Mouse (Mus musculus) lung, adult 2 months (tissue): ENCODE measurements around the gene 1700016H13Rik. TPM values are rescaled to one million over a fixed set of nuclear protein-coding genes. Genes with fewer than 3 reads are reported as not detected.

Experiments
- DNase-seq: peaks from one replicate; pipeline ENCODE4 v3.0.0; 2022
- H3K4me1 ChIP-seq: fragments of 200-500 bp; 2 replicates; pipeline ENCODE4 v1.6.1; 2011; ENCODE audit warnings: low read length; ENCODE audit not compliant: control insufficient read depth, insufficient read depth
- H3K4me3 ChIP-seq: fragments of 200-500 bp; replicated peaks from 2 replicates; pipeline ENCODE3; 2011; ENCODE audit warnings: low read depth, mild to moderate bottlenecking, control low read depth, low read length; ENCODE audit errors: extremely low read depth
- CTCF ChIP-seq: fragments of 200-500 bp; IDR thresholded peaks from 2 replicates; pipeline ENCODE4 v1.5.1; 2011; ENCODE audit warnings: mild to moderate bottlenecking, low read length, control low read depth; ENCODE audit not compliant: insufficient read depth
- POLR2A ChIP-seq: fragments of 200-500 bp; IDR thresholded peaks from 2 replicates; pipeline ENCODE4 v1.6.1; 2011; ENCODE audit warnings: low read depth, mild to moderate bottlenecking, control low read depth, low read length, borderline replicate concordance; ENCODE audit errors: extremely low read depth
- WGBS: fragments of 180-500 bp; shearing (Covaris S2); methylation state at CpG from one replicate; pipeline ENCODE4 v1.1.7; 2018; 5-methylcytosine and 5-hydroxymethylcytosine counted together
- polyA plus RNA-seq: library from polyadenylated mRNA; depleted of rRNA; stranded (reverse); fragments of >200 nt; gene quantifications from 2 replicates; pipeline ENCODE4 v1.2.3, GENCODE M21; 2012; rRNA removed

1700016H13Rik gene
- polyA plus RNA-seq, result 0.16 and 0.21 TPM in 2 replicates

DNA sequence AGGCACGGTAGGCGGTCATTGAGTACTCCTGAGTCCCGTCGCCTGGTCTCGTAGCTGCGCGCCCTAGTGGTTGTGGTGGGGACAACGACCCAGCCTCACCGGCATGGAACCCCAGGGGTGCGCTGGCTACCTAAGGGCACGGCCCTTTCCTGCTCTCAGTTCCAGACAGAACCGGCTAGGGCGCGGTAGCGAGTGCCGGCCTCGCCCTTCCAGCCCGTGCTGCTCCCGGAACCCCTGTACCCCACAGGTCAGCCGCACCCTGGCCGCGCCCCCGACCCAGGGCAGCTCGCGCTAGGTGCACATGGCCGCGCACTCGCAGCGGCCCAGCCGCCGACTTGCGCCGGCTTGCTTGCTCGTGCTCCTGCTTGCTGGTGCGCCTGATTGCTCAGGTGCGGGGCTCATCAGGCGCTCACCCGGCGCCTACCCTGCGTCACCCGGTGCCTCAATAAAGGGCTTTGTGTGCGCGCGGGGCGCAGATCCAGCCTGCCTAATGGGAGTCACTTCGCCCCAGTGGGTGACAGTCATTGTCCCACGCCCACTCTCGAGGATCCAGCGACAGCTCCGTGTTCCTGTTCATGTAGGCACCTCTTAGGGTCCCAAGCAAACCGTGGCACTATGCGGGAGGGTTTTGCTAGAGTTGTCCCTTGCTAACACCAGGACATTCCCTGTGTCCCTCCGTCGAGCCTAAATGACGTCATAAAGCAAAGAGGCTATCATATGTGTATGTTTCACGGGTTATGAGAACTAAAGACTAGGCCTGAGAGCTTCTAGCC is at the start of gene 1700016H13Rik:
Gene 1700016H13Rik, minus strand, starts transcription at position 665 of the 773 bp plus-strand sequence.
- peak; percentile 84 for DNase-seq
- WGBS, result 4% methylated on average over 49 of the region's 56 CpGs

DNA sequence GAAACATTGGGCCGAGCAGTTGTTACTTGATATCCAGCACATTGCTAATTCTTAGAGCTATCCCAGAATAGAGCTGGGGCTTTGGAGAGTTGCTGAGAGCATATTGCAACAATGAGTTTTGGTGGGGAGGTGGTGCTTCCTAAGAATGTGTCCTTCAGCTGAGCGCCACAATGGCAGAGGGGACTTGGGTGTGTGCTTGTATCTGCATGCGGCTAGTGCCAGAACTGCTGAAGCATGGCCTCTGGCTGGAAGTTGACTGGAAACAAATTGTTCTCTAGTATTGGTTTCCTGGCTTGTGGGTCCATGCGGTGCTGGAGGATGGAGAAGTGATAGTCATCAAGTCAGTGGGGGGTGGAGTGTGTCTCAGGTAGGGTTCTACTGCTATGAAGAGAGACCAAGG is 49.5 kb upstream of the 1700016H13Rik start:
- no peak for DNase-seq
- H3K4me3 ChIP-seq, result no peak overlapping the region
- no peaks in the 10 kb centered on the region; the same call in 1 of the 2 replicates for H3K4me1 ChIP-seq
- TF ChIP-seq POLR2A (no peak), CTCF (no peak)
- WGBS, result 92% methylated on average over 4 of the region's 4 CpGs

More for the DNA sequence above, at the start of gene 1700016H13Rik:
- TF ChIP-seq CTCF (peak; percentile 53), POLR2A (0 out of 2 replicates have a peak, but pooled peaks have one; percentile 23)
- Histone ChIP-seq H3K4me1 (peaks cover 3% of the 10 kb centered on the region), H3K4me3 (peak within 1 kb of the TSS; percentile 42)

DNA sequence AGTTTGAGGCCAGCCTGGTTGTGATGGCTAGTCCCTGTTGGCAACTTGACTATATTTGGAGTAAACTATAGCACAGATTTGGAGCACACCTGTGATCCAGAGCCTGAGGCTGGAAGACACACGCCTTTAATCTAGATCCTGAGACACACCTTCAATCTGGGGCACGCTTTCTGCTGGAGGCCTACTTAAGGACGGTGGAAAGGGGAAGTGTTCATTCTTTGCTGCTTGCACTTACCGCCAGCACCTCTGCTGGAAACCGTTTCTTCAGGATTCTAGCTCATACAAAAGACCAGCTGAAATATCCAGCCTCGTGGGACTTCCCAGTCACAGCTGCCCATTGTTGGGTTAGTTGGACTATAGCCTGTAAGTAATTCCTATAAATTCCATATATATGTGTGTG is 46.7 kb upstream of the 1700016H13Rik start:
- TF ChIP-seq CTCF (no peak), POLR2A (no peak)
- Histone ChIP-seq H3K4me1 (peaks cover 3% of the 10 kb centered on the region), H3K4me3 (no peak overlapping the region)
- 62% methylated on average over 6 of the region's 6 CpGs for WGBS
- no peak for DNase-seq

DNA sequence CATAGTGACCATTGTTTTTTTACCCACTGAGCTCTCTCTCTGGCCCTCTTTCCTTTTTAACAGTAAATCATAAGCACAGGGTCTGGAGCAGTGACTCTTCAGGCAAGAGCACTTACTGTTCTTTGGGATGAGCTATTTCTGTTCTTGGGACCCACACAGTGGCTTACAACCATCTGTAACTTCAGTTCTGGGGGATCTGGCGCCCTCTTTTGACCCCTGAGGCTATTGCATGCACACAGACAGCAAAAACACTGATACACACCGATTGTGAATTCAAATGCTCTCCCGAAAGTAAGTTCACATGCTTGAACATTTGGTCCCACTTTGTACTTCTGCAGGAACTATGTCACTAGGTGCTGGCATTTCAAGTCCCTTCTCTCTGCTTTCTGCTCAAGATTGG is 45.7 kb upstream of the 1700016H13Rik start:
- no peak for DNase-seq
- Histone ChIP-seq H3K4me3 (no peak overlapping the region), H3K4me1 (peaks cover 5% of the 10 kb centered on the region)
- WGBS, result 79% methylated on average over 3 of the region's 3 CpGs
- TF ChIP-seq POLR2A, result no peak
- 0 out of 2 replicates have a peak, but pooled peaks have one; percentile 11 for TF ChIP-seq CTCF

DNA sequence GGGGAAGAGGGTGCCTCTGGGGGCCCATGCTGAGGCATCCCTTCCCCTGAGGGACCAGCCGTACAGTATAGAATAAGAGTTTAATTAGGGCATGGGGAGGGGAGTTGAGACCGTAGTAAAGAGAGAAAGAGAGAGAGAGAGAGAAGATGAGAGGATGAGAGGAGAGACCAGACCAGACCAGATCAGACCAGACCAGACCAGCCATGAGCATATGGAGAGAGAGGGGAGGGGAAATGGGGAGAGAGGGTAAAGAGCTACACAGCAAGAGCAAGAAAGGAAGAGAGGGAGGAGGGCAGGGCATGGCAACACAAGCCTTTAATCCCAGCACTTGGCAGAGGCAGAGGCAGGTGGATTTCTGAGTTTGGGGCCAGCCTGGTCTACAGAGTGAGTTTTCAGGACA is 44.9 kb upstream of the 1700016H13Rik start:
- Histone ChIP-seq H3K4me1 (peaks cover 5% of the 10 kb centered on the region), H3K4me3 (no peak overlapping the region)
- TF ChIP-seq POLR2A (no peak), CTCF (no peak)
- WGBS, result 83% methylated on average over 2 of the region's 2 CpGs
- DNase-seq, result no peak

DNA sequence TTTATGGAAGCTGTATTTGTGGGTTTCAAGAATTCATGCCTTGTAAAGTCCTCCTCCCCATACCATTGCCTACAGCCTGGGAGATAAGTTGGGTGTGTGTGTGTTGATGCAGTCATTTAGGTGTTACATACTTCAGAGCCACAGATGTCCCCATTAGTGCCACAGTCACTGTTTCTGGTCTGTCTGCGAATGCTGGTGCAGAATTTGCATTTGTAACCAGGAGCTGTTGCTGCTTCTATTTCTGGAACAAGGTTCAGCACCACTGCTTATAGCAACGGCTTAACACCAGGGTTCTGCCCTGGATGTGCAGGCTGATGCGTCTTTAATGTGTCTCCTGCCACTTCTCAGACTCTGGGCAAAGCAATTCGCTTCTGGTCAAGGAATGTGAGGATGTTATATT is 43.7 kb upstream of the 1700016H13Rik start:
- Histone ChIP-seq H3K4me3 (no peak overlapping the region), H3K4me1 (peaks cover 5% of the 10 kb centered on the region)
- no peak for TF ChIP-seq CTCF
- TF ChIP-seq POLR2A, result no peak
- 52% methylated on average over 4 of the region's 4 CpGs for WGBS
- DNase-seq, result no peak

DNA sequence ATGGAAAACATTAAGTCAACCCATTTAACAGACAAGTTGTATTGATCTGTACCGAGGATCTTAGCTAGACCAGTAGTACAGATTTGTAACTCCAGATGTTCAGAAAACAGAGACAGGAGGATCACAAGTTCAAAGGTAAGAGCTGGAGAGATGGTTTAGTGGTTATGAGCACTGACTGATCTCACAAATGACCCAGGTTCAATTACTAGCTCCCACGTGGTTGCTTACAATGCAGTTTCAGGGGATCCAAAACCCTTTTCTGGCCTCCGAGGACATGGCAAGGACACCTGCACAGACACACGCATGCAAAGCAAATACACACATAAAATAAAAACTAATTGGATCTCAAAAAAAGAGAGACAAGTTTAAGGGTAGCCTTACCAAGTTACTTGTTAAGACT is 42.8 kb upstream of the 1700016H13Rik start:
- TF ChIP-seq CTCF (no peak), POLR2A (no peak)
- DNase-seq, result no peak
- Histone ChIP-seq H3K4me3 (no peak overlapping the region), H3K4me1 (peaks cover 5% of the 10 kb centered on the region)
- WGBS, result 83% methylated on average over 4 of the region's 4 CpGs

DNA sequence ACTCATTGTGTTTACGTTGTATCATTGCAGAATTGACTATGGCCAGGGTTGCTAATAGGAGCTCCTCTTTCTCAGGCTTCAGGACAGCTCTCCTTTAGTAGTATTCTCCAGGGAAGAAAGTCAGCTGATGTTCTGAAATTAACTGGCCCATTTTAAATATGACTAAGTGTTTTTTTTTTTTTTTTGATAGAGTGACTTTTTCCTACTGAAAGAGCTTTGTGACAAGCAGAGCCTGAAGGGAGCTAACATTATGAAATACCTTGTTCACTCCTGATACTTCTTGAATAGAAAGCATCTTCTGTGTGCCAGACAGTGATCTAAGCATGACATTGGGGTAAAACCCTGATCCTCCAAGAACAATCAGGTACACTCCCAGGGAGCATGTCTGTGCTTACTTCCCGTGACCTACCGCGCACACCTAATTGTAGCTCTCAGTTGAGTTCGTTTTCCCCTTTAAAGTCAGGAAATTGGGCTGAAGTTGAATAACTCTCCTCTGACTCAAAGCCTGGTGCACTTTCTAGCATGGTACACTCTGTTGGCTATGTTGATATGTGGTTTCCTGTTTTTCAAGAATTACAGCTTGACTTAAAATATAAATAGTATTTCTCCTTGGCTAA is 42.2 kb upstream of the 1700016H13Rik start:
- no peak for TF ChIP-seq CTCF
- WGBS, result 57% methylated on average over 5 of the region's 5 CpGs
- no peak for DNase-seq
- Histone ChIP-seq H3K4me1 (peaks cover 5% of the 10 kb centered on the region), H3K4me3 (no peak overlapping the region)

DNA sequence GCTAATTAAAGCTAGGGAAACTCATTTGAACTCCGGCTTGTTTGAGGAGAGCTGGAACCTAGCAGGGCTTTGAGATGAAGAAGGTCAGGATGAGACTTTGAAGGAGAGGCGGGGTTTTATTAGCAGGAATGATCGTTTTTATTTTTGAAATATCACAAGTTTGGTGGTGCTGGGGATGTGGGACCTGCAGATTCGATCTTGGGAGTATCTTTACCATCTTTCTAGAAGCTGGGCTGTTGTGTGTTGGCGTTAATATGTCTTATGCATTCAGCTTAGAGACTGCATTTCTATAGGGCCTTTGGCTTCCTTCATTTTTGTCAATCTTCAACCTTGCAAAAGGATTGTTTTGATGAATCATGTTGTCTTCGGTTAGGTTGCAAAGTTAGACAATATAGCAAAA is 38.3 kb upstream of the 1700016H13Rik start:
- H3K4me3 ChIP-seq, result no peak overlapping the region
- no peak for TF ChIP-seq CTCF
- no peak for TF ChIP-seq POLR2A
- DNase-seq, result no peak
- 65% methylated on average over 6 of the region's 6 CpGs for WGBS
- H3K4me1 ChIP-seq, result peaks cover 5% of the 10 kb centered on the region

DNA sequence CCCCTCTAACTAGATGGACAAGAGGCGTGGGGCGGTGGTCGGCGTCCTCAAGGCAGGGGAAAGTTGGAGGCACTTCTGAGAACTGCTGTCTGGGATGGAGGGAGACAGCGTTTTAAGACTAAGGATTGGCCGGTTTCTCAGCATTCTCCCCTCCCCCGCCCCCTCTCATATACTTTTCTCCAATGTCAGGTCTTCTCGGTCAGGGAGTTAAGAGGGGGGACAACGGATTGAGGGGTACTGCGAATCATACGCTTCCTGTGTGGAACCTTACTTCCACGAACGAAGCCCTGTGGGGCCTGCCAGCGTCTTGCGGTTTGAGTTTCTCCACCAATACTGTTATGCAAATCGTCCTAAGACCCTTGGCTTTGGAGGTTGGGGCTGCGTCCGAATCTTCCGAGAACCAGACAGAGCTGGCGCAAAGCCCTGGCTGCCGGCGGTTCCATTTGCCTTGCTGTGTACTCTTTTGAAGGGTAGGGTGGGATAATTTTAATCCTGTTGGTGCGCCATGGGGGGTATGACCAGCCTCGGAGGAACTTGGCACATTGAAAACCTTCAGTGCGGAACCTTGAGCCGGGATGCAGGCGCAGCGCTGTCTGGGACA is 37.3 kb upstream of the 1700016H13Rik start:
- Histone ChIP-seq H3K4me1 (peaks cover 5% of the 10 kb centered on the region), H3K4me3 (peak overlapping the region; percentile 86)
- WGBS, result 1% methylated on average over 28 of the region's 28 CpGs
- DNase-seq, result peak; percentile 61
- TF ChIP-seq CTCF (no peak), POLR2A (no peak)
